Mouse (Mus musculus): ENCODE data around the gene Mindy4. TPM values are rescaled to one million over a fixed set of nuclear protein-coding genes. Genes with fewer than 3 reads are reported as not detected.

Mindy4 gene
- 0.85 and 0.90 TPM in 2 replicates for polyA plus RNA-seq (2012; rRNA removed)

GRCm38 (mm10) chr6:55202913-55203910 lies at the start of gene Mindy4:
TSS of gene Mindy4 (plus strand) at chr6:55203383.

GRCm38 (mm10) chr6:55174741-55175181 lies 28.4 kb upstream of the Mindy4 start, which contains the start of gene Inmt:
TSS of gene Inmt (minus strand) at chr6:55175043.

DNA sequence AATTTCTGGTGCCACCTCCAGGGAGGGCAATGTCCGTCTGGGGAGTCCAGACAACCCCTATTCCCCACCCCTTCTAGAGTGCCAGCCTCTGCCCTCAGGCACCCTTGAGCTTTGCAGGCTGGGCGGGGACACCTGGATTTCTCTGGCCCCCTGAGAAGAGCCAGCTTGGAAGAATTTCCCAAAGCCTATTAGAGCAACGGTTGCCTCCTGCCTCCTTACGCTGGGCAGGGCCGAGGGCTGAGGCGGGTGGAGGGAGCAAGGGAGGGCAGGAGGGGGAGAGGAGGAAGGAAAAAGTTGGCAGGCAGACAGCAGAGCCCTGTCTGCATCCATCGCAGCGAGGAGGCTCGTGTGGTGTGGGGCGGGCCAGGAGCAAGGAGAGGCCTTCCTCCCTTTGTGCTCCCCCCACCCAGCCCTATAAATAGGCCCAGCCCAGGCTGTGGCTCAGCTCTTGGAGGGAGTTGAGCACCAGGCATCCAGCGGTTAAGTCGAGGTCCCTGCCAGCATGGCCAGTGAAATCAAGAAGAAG lies 132.9 kb downstream of the Mindy4 start, which contains the start of gene Aqp1:
Gene Aqp1 (plus strand): TSS at position 444 of the 526 bp plus-strand sequence.

Other genes with a start within 250 kb of the Mindy4 start
- 4.6 and 4.7 TPM in 2 replicates for gene Nod1, start 230.8 kb upstream of the Mindy4 start, polyA plus RNA-seq (2012; rRNA removed)
- 1.3 and 2.2 TPM in 2 replicates for gene Ggct, start 210.4 kb upstream of the Mindy4 start, polyA plus RNA-seq (2012; rRNA removed)
- 37.4 and 38.8 TPM in 2 replicates for gene Gars, start 165.4 kb upstream of the Mindy4 start, polyA plus RNA-seq (2012; rRNA removed)
- 0.29 and 0.43 TPM in 2 replicates for gene Crhr2, start 70.4 kb upstream of the Mindy4 start, polyA plus RNA-seq (2012; rRNA removed)
- 0.36 and 3.1 TPM in 2 replicates for gene Inmt, start 28.3 kb upstream of the Mindy4 start, polyA plus RNA-seq (2012; rRNA removed)
- gene Aqp1, start 133.0 kb downstream of the Mindy4 start, polyA plus RNA-seq (2012; rRNA removed): 78.2 and 83.7 TPM in 2 replicates
- gene Ghrhr, start 172.9 kb downstream of the Mindy4 start, polyA plus RNA-seq (2012; rRNA removed): 0.03 and 0.06 TPM in 2 replicates
- 0.03 and 0.04 TPM in 2 replicates for gene Adcyap1r1, start 248.6 kb downstream of the Mindy4 start, polyA plus RNA-seq (2012; rRNA removed)